Mouse (Mus musculus) thymus, postnatal 4 days (tissue): Measurements from ENCODE around the gene Slf2.

Experiments used
- DNase-seq: peaks from one replicate; pipeline ENCODE4 v3.0.0; 2021

The Slf2 gene

GRCm38 (mm10) chr19:44985159-44985988 lies 54.4 kb downstream of the Slf2 start:
- peak; percentile 1 for DNase-seq

DNA sequence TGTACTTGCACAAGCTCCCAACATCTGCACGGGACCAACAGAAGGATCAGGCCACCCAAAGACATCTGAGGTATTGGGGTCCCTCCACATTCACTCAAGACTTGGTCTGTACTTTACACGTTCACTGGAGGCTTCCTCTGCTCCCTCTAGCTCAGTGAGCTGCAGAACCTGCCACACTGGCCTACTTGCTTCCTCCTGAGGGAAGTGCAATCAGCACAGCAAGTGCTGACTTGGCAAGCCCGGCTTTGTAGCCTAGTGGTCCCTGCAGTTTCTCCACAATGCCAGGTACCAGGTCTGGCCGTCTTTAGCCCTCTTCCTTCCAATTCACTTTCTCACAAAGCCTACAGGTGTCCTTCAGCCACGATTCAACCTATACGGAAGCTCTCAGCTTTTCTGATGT lies 56.1 kb downstream of the Slf2 start:
- DNase-seq: peak; percentile 6

DNA sequence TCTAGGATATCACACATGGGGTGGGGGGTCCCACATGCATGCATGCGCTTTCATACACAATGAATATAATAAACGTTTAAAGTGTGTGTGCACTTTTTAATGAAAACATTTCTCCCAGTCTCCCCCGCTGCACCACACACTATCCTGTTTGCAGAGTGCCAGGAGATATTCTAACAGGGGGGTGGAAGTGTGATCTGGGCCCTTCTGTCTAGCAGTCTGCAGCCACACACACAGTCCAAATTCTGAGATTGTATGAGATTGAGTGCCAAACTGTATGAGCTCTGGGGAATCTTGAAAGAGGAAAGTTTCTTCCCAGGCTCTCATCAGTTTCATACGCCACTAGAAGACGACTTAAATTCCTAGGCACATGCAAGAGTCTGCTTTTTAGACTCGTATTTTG lies 56.9 kb downstream of the Slf2 start:
- DNase-seq: peak; percentile 2

DNA sequence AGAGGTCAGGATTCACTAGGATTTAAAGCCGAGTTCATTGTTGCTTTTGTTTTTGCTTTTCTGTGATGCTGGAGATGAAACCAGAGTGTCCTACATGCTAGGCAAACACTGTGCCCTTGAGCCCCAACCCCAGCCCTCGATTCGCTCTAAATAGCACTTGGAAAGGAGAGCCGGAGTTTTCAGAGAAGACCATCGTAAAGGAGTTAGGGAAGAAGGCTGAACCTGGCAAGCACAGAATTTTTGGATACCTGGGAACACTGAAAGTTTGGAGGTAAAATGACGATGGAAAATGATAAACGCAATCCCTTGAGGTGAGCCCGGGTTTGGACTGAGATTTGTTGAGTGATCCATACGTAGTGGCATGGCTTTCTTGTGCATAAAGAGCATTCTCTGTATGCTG lies 57.4 kb downstream of the Slf2 start:
- DNase-seq: no peak

- DNase-seq: peak; percentile 81
Observed at GRCm38 (mm10) chr19:44988831-44989566, 58.0 kb downstream of the Slf2 start, which contains the start of gene Sema4g. Sema4g (plus strand) TSS chr19:44989101.

- DNase-seq: peak; percentile 8
Observed at GRCm38 (mm10) chr19:44989567-44990495, 58.9 kb downstream of the Slf2 start.

GRCm38 (mm10) chr19:44991031-44991430 lies 60.1 kb downstream of the Slf2 start:
- DNase-seq: no peak

GRCm38 (mm10) chr19:44992246-44992645 lies 61.3 kb downstream of the Slf2 start:
- peak; percentile 31 for DNase-seq

DNA sequence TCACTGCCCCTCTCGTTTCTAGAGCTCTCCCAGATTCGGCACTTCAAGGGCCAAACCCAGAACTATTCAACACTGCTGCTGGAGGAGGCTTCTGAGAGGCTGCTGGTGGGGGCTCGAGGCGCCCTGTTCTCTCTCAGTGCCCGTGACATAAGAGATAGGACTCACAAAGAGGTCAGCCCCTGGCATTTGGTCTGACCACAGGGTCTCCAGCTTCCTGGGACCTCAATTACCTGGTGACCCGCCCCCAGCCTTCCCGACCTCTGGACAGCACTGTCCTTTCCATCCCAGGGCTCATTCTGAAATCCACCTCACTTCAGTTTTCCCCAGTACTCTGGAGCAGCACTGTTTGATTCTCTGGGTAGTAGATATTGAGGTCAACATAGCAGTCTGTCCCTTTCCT lies 61.8 kb downstream of the Slf2 start:
- DNase-seq: no peak

- DNase-seq: no peak
Observed at GRCm38 (mm10) chr19:44997786-44998185, 66.8 kb downstream of the Slf2 start.

GRCm38 (mm10) chr19:44999647-45000046 lies 68.7 kb downstream of the Slf2 start:
- no peak for DNase-seq

DNA sequence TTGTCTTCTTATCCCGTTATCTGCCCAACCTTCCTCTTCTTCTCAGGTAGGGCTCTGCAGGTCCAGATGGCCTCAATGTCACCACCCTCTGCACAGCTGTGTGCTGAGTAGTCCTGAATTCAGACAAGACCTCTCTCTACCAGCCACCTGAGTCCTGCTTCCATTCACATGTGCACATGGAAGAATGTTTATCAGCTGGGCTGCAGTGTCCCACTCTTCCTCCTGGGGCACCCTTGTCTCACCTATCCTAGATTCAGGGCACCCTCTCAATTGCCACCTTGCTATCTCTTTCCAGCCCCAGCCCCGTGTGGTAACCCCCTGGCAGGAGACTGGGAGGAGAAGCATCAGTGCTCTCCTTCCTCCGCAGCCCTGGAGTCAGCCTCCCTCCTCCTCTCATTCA lies 71.3 kb downstream of the Slf2 start:
- DNase-seq: peak; percentile 42

DNA sequence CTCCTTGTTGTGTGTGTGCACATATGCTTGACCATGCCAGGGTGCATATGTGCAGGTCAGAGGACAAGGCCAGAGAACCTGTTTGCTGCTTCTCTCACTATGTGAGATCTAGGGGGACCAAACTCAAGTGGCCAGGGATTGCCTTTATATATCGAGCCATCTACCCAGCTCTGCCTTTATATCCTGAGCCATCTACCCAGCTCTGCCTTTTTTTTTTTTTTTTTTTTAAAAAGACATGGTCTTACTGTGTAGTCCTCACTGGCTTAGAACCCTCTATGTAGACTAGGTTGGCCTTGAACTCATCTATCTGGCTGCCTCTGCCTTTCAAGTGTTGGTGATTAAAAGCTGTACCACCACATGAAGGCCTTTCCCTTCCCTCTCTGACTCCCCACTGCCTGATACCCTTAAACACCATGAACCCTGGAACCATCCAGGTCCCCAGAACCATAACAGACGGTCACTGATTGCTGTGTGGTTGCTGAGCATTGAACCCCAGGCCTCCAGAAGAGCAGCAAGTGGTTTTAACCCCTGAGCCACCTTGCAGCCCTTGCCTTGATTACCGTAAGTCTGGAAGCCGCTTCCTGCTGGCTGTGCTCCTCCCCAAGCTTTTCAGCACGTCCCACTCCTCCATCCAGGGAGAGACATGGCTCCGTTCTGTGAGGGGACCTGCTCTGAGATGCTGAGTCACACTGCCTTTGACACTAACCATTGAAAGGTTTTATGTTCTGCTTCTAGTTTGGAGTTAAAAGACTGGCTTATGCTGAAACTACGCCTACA lies 73.0 kb downstream of the Slf2 start:
- no peak for DNase-seq

DNA sequence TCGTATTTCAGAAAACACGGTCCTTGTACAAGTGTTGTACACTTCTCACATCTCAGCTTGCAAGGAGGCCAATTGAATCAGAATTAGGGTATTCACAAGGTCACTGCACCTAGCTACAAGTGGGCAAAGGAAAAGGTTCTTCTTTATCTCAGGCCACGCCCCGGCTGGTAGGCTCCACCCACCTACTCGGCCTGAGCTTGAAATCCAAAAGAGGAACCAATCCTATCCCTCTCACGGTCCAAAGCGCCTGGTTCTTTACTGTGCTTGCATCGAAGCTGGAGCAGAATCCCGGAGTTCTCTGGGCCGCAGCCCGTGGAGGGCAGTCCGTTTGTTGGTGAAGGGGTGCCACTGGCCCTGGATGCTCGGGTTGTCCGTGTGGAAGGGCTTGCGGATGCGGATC lies 74.5 kb downstream of the Slf2 start, which contains the start of gene Twnk:
Gene Twnk, plus strand, starts transcription at position 220 of the 400 bp plus-strand sequence.
- peak; percentile 68 for DNase-seq

GRCm38 (mm10) chr19:45005957-45006712 lies 75.2 kb downstream of the Slf2 start, which contains the start of gene Mrpl43:
Mrpl43 (minus strand) TSS chr19:45006442.
- DNase-seq: peak; percentile 99

DNA sequence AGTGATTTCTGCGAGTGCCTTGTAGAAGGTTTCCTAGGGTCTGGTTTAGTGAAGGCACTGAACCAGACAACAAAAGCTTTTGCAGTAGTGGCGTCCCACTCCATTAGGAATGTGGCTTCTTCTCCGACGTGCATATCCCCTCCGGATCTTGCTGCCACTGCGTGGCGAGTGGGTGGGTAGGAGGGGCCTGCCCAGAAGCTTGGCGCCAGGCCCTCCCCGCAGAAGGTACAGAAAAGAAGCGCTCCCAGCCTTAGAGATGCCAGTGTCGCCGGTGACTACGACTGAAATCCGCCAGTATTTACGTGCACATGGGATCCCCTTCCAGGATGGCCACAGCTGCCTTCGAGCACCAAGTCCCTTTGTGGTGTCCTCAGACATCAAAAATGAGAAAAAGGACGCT lies 76.1 kb downstream of the Slf2 start:
- DNase-seq: no peak

DNA sequence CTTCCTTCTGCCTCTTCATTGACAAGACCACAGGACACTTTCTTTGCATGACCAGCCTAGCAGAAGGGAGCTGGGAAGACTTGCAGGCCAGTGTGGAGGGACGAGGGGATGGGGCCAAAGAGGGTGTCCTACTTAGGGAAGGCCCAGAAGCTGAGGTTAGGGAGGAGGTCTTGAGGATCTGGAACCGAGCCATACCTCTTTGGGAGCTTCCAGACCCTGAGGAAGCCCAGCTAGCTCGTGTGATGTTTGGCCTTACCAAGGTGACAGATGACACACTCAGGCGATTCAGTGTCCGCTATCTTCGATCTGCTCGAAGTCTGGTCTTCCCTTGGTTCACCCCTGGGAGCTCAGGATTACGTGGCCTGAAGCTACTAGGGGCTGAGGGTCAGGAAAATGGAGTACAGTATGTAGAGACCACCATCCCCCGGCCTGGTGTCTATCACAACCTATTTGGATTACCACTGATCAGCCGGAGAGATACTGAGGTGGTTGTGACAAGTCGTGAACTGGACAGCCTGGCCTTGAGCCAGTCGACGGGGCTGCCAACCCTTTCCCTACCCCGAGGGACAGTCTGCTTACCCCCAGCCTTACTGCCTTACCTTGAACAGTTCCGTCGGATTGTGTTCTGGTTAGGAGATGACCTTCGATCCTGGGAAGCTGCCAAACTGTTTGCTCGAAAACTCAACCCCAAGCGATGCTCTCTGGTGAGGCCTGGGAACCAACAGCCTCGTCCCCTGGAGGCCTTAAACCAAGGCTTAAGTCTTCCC lies 76.7 kb downstream of the Slf2 start:
- DNase-seq: no peak

- DNase-seq: no peak
Observed at GRCm38 (mm10) chr19:45010646-45011045, 79.7 kb downstream of the Slf2 start.

DNA sequence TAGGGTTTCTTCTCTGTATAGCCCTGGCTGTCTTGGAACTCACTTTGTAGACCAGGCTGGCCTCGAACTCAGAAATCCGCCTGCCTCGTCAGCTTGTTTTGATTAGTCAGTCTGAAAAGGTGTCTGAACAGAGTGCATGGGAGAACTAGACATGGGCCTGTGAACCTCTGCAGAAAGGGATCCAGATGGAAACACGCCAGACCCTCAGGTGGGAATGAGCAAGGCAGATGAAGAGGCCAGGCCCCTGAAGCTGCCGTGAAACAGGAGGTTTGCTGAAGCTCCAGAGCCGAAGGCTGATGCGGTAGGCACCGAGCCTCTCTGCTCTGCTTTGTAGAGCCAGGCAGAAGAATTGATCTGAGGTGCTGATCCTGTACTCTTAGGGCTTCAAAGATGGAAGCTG lies 81.3 kb downstream of the Slf2 start:
- DNase-seq: peak; percentile 7

DNA sequence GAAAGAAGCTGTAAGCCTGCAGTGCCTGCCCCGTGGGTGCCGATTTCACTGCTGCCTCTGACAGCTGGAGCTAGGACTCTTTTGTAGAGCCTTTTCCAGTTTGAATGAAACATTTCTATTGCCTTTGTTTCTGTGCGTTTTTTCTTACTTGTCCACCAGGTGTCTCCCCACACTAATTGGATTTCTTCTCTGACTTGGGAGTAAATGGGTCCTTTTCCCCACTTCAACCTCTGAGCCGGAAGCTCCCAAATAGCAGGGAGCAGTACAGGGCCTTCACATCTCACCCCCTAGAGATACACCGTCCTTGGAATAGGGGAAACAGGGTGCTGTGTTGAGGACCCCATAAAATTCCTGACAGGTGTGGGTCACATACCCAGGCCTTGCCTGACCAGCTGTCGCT lies 81.7 kb downstream of the Slf2 start:
- DNase-seq: peak; percentile 11
